Mouse (Mus musculus) CH12.LX (cell line): ENCODE data around the gene Shbg. TPM values are rescaled to one million over a fixed set of nuclear protein-coding genes. Genes with fewer than 3 reads are reported as not detected.

Source experiments
- DNase-seq: peaks from one replicate; pipeline ENCODE4 v3.0.0-alpha.2; 2013; ENCODE audit errors: extremely low read depth
- H3K27ac ChIP-seq: 2 replicates; pipeline ENCODE4 v1.5.1; 2012; ENCODE audit warnings: low read depth, mild to moderate bottlenecking, control low read depth, moderate library complexity; ENCODE audit not compliant: insufficient read depth
- H3K27me3 ChIP-seq: replicated peaks from 2 replicates; pipeline ENCODE3; 2012; ENCODE audit warnings: inconsistent platforms
- H3K36me3 ChIP-seq, 2 experiments: replicated peaks in 1 of 2; 2 replicates each; pipeline versions ENCODE3 to v1.6.1; 2012; ENCODE audit warnings: inconsistent platforms in 1 of 2, low read length in 1 of 2, mild to moderate bottlenecking in 1 of 2, mixed read lengths in 1 of 2, moderate library complexity in 1 of 2; ENCODE audit not compliant: control insufficient read depth in 1 of 2, insufficient read depth in 1 of 2
- H3K4me1 ChIP-seq, 2 experiments: 2 replicates each; pipeline ENCODE4 v1.6.1; 2012; ENCODE audit warnings: inconsistent platforms in 1 of 2, moderate library complexity in 1 of 2; ENCODE audit not compliant: insufficient read depth in 2 of 2, control insufficient read depth in 1 of 2
- H3K4me2 ChIP-seq: 2 replicates; pipeline ENCODE4 v1.6.1; 2012; ENCODE audit warnings: low read depth, mild to moderate bottlenecking, control low read depth; ENCODE audit not compliant: poor library complexity, insufficient read depth, severe bottlenecking
- H3K4me3 ChIP-seq, 3 experiments: fragments of 150-350 bp in 1 of 3; sonication (generic) in 1 of 3; replicated peaks in 1 of 3; 2 replicates each; pipeline versions ENCODE3 to v1.5.1; 2011 to 2012; ENCODE audit warnings: low read depth in 2 of 3, low read length in 2 of 3, mild to moderate bottlenecking in 2 of 3, moderate library complexity in 2 of 3, control low read depth in 1 of 3, improper control_type of control experiment in 1 of 3, inconsistent platforms in 1 of 3, mixed read lengths in 1 of 3; ENCODE audit not compliant: poor library complexity in 1 of 3
- H3K79me2 ChIP-seq: replicated peaks from 2 replicates; pipeline ENCODE4 v1.6.1; 2012; ENCODE audit warnings: mild to moderate bottlenecking, moderate library complexity; ENCODE audit not compliant: control insufficient read depth, poor library complexity, insufficient read depth, severe bottlenecking; ENCODE audit errors: extremely low read depth
- H3K9ac ChIP-seq: 2 replicates; pipeline ENCODE4 v1.6.1; 2012; ENCODE audit warnings: low read depth, mild to moderate bottlenecking, control low read depth, moderate library complexity; ENCODE audit not compliant: insufficient read depth
- H3K9me3 ChIP-seq: replicated peaks from 2 replicates; pipeline ENCODE3; 2012; ENCODE audit warnings: low read length, inconsistent platforms, mixed read lengths
- BHLHE40 ChIP-seq: IDR thresholded peaks from 2 replicates; pipeline ENCODE4 v1.6.1; 2011; ENCODE audit warnings: mild to moderate bottlenecking, low read depth, low read length, improper control_type of control experiment
- CTCF ChIP-seq, 2 experiments: IDR thresholded peaks in 1 of 2; conservative IDR thresholded peaks in 1 of 2; 2 replicates each; pipeline ENCODE4 v1.5.1; 2011 to 2012; ENCODE audit warnings: low read depth in 2 of 2, low read length in 2 of 2, improper control_type of control experiment in 1 of 2, inconsistent platforms in 1 of 2, mild to moderate bottlenecking in 1 of 2, moderate library complexity in 1 of 2
- E2F4 ChIP-seq: IDR thresholded peaks from 2 replicates; pipeline ENCODE4 v1.6.1; 2011; ENCODE audit warnings: low read depth, low read length, improper control_type of control experiment; ENCODE audit not compliant: insufficient replicate concordance
- ETS1 ChIP-seq: conservative IDR thresholded peaks from 2 replicates; pipeline ENCODE4 v1.6.1; 2012; ENCODE audit warnings: low read depth, mild to moderate bottlenecking, inconsistent platforms, low read length, improper control_type of control experiment, moderate library complexity
- GABPA ChIP-seq: IDR thresholded peaks from 2 replicates; pipeline ENCODE4 v1.6.1; 2012; ENCODE audit warnings: low read depth, low read length, improper control_type of control experiment, inconsistent platforms; ENCODE audit not compliant: insufficient replicate concordance
- HCFC1 ChIP-seq: IDR thresholded peaks from 2 replicates; pipeline ENCODE4 v1.6.1; 2012; ENCODE audit warnings: low read depth, mild to moderate bottlenecking, inconsistent platforms, low read length, improper control_type of control experiment
- IRF4 ChIP-seq: IDR thresholded peaks from 2 replicates; pipeline ENCODE4 v1.6.1; 2014; ENCODE audit warnings: low read depth, mild to moderate bottlenecking, inconsistent platforms, low read length, improper control_type of control experiment
- JUN ChIP-seq: IDR thresholded peaks from 2 replicates; pipeline ENCODE4 v1.6.1; 2011; ENCODE audit warnings: low read depth, mild to moderate bottlenecking, low read length, improper control_type of control experiment, moderate library complexity; ENCODE audit not compliant: insufficient read depth
- KAT2A ChIP-seq: IDR thresholded peaks from 2 replicates; pipeline ENCODE4 v1.6.1; 2012; ENCODE audit warnings: low read length, improper control_type of control experiment, inconsistent platforms; ENCODE audit not compliant: insufficient replicate concordance
- MAFK ChIP-seq: IDR thresholded peaks from 2 replicates; pipeline ENCODE4 v1.6.1; 2011; ENCODE audit warnings: low read length, improper control_type of control experiment; ENCODE audit not compliant: insufficient replicate concordance
- MAX ChIP-seq: IDR thresholded peaks from 2 replicates; pipeline ENCODE4 v1.6.1; 2011; ENCODE audit warnings: low read length, improper control_type of control experiment
- MAZ ChIP-seq: IDR thresholded peaks from 2 replicates; pipeline ENCODE4 v1.6.1; 2012; ENCODE audit warnings: low read depth, mild to moderate bottlenecking, inconsistent platforms, low read length, improper control_type of control experiment, moderate library complexity
- MEF2A ChIP-seq: IDR thresholded peaks from 2 replicates; pipeline ENCODE4 v1.6.1; 2014; ENCODE audit warnings: low read depth, mild to moderate bottlenecking, inconsistent platforms, low read length, improper control_type of control experiment, borderline replicate concordance
- MXI1 ChIP-seq: IDR thresholded peaks from 2 replicates; pipeline ENCODE4 v1.6.1; 2011; ENCODE audit warnings: mild to moderate bottlenecking, low read depth, low read length, improper control_type of control experiment
- MYC ChIP-seq: IDR thresholded peaks from 2 replicates; pipeline ENCODE4 v1.6.1; 2011; ENCODE audit warnings: low read depth, mild to moderate bottlenecking, improper control_type of control experiment, low read length
- NRF1 ChIP-seq: IDR thresholded peaks from 2 replicates; pipeline ENCODE4 v1.6.1; 2014; ENCODE audit warnings: low read depth, mild to moderate bottlenecking, inconsistent platforms, low read length, improper control_type of control experiment, moderate library complexity
- PAX5 ChIP-seq: IDR thresholded peaks from 2 replicates; pipeline ENCODE4 v1.6.1; 2012; ENCODE audit warnings: low read length, inconsistent platforms, mixed read lengths
- POLR2A ChIP-seq: IDR thresholded peaks from 2 replicates; pipeline ENCODE4 v1.6.1; 2011; ENCODE audit warnings: low read depth, mild to moderate bottlenecking, improper control_type of control experiment, low read length
- POLR2AphosphoS2 ChIP-seq: IDR thresholded peaks from 2 replicates; pipeline ENCODE4 v1.6.1; 2011; ENCODE audit warnings: low read depth, low read length, improper control_type of control experiment
- RAD21 ChIP-seq: IDR thresholded peaks from 2 replicates; pipeline ENCODE4 v1.6.1; 2011; ENCODE audit warnings: low read depth, mild to moderate bottlenecking, low read length, improper control_type of control experiment, moderate library complexity
- RCOR1 ChIP-seq: conservative IDR thresholded peaks from 2 replicates; pipeline ENCODE4 v1.6.1; 2012; ENCODE audit warnings: low read depth, mild to moderate bottlenecking, inconsistent platforms, low read length, improper control_type of control experiment
- SMC3 ChIP-seq: IDR thresholded peaks from 2 replicates; pipeline ENCODE4 v1.6.1; 2011; ENCODE audit warnings: low read depth, low read length, improper control_type of control experiment
- TBP ChIP-seq: conservative IDR thresholded peaks from 2 replicates; pipeline ENCODE4 v1.6.1; 2011; ENCODE audit warnings: low read depth, low read length, improper control_type of control experiment
- TCF12 ChIP-seq: IDR thresholded peaks from 2 replicates; pipeline ENCODE4 v1.6.1; 2014; ENCODE audit warnings: low read depth, mild to moderate bottlenecking, inconsistent platforms, low read length, improper control_type of control experiment
- USF1 ChIP-seq: IDR thresholded peaks from 2 replicates; pipeline ENCODE4 v1.6.1; 2014; ENCODE audit warnings: low read depth, mild to moderate bottlenecking, inconsistent platforms, low read length, improper control_type of control experiment
- USF2 ChIP-seq: conservative IDR thresholded peaks from 2 replicates; pipeline ENCODE4 v1.6.1; 2011; ENCODE audit warnings: low read depth, low read length, improper control_type of control experiment
- ZC3H11A ChIP-seq: IDR thresholded peaks from 2 replicates; pipeline ENCODE4 v1.6.1; 2012; ENCODE audit warnings: low read depth, mild to moderate bottlenecking, inconsistent platforms, low read length, improper control_type of control experiment
- ZMIZ1 ChIP-seq: IDR thresholded peaks from 2 replicates; pipeline ENCODE4 v1.6.1; 2012; ENCODE audit warnings: low read depth, mild to moderate bottlenecking, inconsistent platforms, low read length, improper control_type of control experiment
- ZNF384 ChIP-seq: IDR thresholded peaks from 2 replicates; pipeline ENCODE4 v1.6.1; 2012; ENCODE audit warnings: low read depth, low read length, improper control_type of control experiment, inconsistent platforms
- dilution Hi-C: fragments of 300-500 bp; cut with MboI; formaldehyde crosslinking; loops from 2 replicates; pipeline ENCODE4 v1.14.3; 2020; ENCODE audit warnings: low sequenced_read_pairs; ENCODE audit not compliant: extremely low pct_unique_long_range_greater_than_20kb, extremely low pct_ligation_motif_present
- in situ Hi-C: fragments of 300-500 bp; cut with MboI; formaldehyde crosslinking; loops from 3 replicates; pipeline ENCODE4 v1.14.3; 2019; ENCODE audit warnings: low sequenced_read_pairs, low pct_ligation_motif_present, low pct_unique_long_range_greater_than_20kb, mixed read lengths
- polyA plus RNA-seq: library from polyadenylated mRNA; unstranded; fragments of >175 nt; gene quantifications from 2 replicates; pipeline ENCODE4 v1.2.1, GENCODE M21; 2012; ENCODE audit warnings: low read depth; ENCODE audit not compliant: insufficient read length
- total RNA-seq, 2 experiments: library from RNA; depleted of rRNA; stranded (reverse); fragments of 300-350 nt in 1 of 2; fragments of >200 nt in 1 of 2; gene quantifications; 2 replicates each; pipeline ENCODE4 v1.2.3; 2012 to 2014

Shbg gene
- total and polyA plus RNA-seq, 3 experiments: not detected

GRCm38 (mm10) chr11:69632284-69633089 is 14.8 kb upstream of the Shbg start, which contains the start of gene Fxr2 (continued):
- TF ChIP-seq RCOR1 (no peak; the same call in 1 of the 2 replicates), GABPA (no peak), BHLHE40 (peak; percentile 71; the same call in 1 of the 2 replicates), PAX5 (no peak), TCF12 (peak; percentile 67; the same call in 1 of the 2 replicates), HCFC1 (peak; percentile 72), MEF2A (no peak; the same call in none of the 2 replicates), NRF1 (peak; percentile 86), KAT2A (peak; percentile 44; the same call in 1 of the 2 replicates), ZC3H11A (no peak), USF1 (no peak), CTCF (conservative IDR thresholded peaks at IDR 0.05 in 1 of 2, IDR thresholded peaks at IDR 0.05 in 1 of 2; ENCODE audit: low read depth in 2 of 2, low read length in 2 of 2) (peak; percentile 12 to 91; a peak in 2 of 4 replicates), MAFK (no peak), IRF4 (peak; percentile 47), E2F4 (0 out of 2 replicates have a peak, but pooled peaks have one; percentile 74), SMC3 (no peak; the same call in 1 of the 2 replicates), MXI1 (peak; percentile 49; the same call in 1 of the 2 replicates), ZNF384 (peak; percentile 98), POLR2A (peak; percentile 71), JUN (no peak)
- TF ChIP-seq, all 38 proteins: peak for 19

- in situ Hi-C loops (no loop called here), dilution Hi-C loops (no loop called here)
- peak; percentile 62 for DNase-seq
Measured at GRCm38 (mm10) chr11:69629802-69630201, 12.1 kb upstream of the Shbg start.

More at GRCm38 (mm10) chr11:69629802-69630201, 12.1 kb upstream of the Shbg start:
- Histone ChIP-seq H3K4me1 (peaks cover 0 to 25% of the 10 kb centered on the region in 2 experiments; a peak in 2 of 4 replicates), H3K27ac (no peak overlapping the region), H3K9me3 (no peaks in the 10 kb centered on the region), H3K9ac (no peak overlapping the region), H3K27me3 (no peaks in the 10 kb centered on the region), H3K79me2 (peaks cover 17% of the 10 kb centered on the region), H3K36me3 (no peaks in the 10 kb centered on the region), H3K4me3 (no peak overlapping the region), H3K4me2 (no peak overlapping the region)
- peak; percentile 32; the same call in 1 of the 2 replicates for TF ChIP-seq NRF1
- TF ChIP-seq TBP: no peak
- no peak for TF ChIP-seq MYC
- TF ChIP-seq MAZ: no peak
- TF ChIP-seq ZC3H11A: no peak
- TF ChIP-seq RAD21: peak; percentile 54
- TF ChIP-seq BHLHE40: no peak
- TF ChIP-seq TCF12: no peak
- TF ChIP-seq USF1: no peak
- no peak for TF ChIP-seq USF2
- no peak for TF ChIP-seq ZMIZ1
- peak; percentile 59 for TF ChIP-seq SMC3
- no peak for TF ChIP-seq GABPA
- peak; percentile 67 to 76 for TF ChIP-seq CTCF (conservative IDR thresholded peaks at IDR 0.05 in 1 of 2, IDR thresholded peaks at IDR 0.05 in 1 of 2; ENCODE audit: low read depth in 2 of 2, low read length in 2 of 2)
- TF ChIP-seq ETS1: no peak
- no peak for TF ChIP-seq POLR2AphosphoS2
- TF ChIP-seq MAX: no peak
